Mouse (Mus musculus) MEL-GATA-1-ER (cell line): Measurements from ENCODE around the gene Parg.
"Not testable (repeated sequence)": the region's sequence is repeated elsewhere in the genome, so short reads cannot be mapped to it uniquely, and the experiment has no call there.

ENCODE experiments used
- DNase-seq: peaks from one replicate; pipeline ENCODE4 v3.0.0-alpha.2; 2012; ENCODE audit warnings: low read depth; ENCODE audit errors: extremely low read depth

Parg gene

DNA sequence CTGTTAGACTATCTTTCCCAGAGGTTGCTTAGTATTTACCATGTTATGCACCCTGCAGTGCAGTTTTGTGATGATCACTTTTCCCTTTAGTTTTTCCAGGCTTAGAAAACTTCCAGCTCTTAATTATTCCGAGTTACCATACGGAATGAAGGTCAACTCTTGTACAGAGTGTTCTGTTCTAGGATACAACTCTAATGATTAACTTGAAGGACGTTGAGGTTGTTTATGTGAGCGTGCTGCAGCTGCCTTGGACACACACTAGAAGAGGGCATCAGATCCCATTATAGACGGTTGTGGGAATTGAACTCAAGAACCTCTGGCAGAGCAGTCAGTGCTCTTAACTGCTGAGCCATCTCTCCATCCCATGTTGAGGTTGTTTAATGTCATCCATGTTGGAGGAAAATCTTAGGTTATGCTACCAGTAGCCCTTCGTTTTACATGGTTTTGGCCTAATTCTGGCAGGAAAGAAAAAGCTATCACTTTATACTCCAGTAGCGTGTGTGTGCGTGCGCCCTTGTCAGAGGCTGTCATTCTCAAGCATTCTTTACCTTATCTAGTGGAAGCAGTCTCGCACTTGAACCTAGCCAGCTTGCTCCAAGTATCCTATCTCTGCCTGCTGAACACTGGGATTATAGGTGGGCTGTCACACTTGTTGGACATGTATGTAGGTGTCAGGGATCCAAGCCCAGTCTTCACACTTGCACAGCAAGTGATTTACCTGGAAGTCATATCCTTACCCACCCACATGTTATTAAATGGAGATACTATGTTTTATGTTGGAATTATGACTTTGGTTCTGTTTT is 22.2 kb upstream of the Parg start:
- no peak for DNase-seq

DNA sequence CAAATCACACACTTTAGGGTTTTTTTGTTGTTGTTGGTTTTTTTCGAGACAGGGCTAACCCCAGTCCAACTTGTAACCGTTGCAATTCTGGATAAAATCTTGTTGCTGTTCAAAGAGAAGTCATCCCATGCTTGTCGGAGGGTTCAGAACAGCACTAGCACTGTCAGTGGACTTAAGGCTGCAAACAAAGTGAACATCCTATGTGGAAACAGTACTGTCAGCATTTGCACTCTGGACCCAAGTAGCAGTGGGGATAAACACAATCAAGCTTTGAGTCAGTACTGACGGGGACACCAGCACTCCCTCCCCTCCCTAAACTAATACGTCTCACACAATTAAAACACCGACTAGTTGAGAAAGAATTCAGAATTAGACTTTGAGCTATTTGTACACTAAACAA is 20.9 kb upstream of the Parg start:
- DNase-seq: no peak

DNA sequence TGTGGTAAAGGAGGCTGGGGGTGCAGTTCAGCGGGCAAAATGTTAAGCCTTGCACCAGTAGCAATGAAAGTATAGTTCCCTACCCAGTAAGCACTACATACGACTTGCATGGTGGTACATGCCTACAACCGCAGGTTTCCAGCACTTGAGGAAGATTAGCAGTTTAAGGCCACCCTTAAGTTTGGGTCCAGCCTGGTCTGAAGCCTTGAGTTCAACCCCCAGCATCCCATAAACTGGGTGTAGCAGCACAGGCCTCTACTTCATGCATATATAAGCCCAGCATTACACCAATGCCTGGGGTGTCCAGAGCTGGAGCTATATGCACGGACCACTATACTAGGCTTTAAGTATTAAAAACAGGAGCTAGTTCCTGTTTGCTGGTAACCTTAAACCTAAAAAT is 17.9 kb upstream of the Parg start:
- DNase-seq: no peak

DNA sequence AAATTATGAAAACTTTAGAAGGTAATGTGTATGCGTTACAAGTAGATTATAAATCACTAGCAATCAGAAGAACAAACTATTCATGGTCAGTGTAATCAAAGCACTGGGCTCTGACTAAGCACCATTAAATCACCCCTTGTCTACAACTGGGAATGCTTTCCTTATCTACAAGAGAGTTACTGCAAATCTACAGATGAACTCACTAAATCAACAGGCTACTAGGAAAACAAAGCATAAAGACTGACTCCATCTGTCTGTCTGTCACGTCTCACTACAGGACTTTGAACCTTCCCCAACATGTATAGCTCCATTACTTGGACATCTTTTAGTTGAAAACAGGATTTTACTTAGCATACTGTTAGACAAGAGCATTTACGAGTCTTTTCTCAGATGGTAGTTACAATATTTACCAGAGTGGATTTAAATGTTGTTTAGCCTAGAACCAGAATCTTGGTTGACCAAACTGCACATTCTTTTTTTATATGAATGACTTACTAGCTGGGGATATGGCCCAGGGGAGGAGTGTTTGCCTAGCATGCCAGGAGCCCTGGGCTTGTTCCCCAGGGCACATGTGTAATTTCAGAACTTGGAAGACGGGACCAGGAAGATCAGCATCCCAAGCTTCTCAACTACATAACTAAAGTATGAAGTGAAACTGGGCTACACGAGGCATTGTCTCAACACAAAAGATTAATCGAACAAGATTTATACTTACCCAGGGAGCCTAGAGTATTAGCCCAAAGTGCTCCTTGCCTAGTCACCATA is 10.9 kb upstream of the Parg start:
- DNase-seq: no peak

DNA sequence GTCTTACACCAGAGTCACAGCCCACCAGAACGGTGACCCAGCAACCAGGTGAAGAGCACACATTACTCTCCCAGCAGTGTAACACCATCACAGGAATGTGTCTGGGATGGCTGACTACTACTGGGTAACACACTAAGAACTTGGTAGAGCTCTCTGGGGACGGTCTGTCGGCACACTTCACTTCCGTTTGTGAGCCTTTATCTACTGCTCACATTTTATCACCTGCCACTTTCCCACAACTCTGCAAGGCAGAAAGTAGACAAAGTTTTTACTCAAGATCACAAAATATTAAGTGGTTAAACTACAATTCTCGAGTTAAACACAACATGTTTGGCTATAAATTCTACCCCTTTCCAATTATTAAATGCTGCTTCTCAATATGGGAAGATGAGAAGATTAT is 9.8 kb upstream of the Parg start:
- no peak for DNase-seq

DNA sequence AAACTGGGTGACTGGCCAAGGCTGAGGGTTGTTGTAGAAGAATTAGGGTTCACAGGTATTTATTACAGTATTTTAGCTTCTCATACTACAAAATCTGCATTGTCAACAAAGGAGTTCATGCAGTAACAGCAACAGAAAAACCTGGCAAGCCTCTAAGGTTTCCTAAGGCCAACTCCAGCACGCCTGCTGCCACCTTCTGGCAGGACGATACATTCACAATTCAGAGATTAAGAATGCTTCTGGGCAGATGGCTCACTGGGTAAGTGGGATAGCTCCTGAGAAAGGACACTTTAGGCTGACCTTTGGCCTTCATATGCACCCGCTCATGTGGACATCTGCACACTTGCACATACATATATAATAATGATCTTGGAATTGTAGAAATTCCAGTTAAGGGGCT is 9.3 kb upstream of the Parg start:
- no peak for DNase-seq

DNA sequence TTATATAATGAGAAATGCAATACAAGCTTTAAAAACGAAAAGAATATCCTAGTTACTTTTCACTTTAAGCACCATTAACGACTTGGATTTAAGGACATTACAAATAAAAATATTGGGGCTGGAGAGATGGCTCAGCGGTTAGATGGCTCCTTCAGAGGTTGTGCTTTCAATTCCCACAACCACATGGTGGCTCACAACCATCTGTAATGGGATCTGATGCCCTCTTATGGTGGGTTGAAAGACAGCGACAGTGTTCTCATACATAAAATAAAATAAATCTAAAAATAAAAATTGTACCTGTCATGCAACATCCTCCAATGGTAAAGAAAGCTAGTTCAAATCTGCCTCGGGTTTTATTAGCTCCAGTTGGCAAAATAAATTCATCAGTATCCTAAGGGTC is 8.2 kb upstream of the Parg start:
- not testable (repeated sequence) for DNase-seq

DNA sequence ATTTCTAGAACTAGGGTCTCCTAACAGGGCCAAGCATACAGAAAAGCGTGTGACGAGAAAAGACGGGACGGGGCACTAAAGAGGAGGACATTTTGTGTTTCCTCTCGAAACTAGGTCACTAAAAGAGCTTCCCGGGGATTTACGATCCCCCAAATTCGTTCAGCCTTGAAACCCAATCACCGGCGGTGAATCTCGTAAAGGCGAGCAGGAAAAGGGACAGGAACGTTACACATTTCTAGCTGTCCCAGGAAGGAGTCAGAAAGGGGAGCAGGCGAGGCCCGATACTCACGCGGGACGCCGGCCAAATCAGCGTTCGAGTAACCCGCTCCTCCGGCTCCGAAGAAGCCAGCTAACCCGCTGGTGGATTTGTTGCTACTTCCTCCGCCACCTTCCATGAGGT is 395 bp upstream of the Parg start:
- DNase-seq: no peak

DNA sequence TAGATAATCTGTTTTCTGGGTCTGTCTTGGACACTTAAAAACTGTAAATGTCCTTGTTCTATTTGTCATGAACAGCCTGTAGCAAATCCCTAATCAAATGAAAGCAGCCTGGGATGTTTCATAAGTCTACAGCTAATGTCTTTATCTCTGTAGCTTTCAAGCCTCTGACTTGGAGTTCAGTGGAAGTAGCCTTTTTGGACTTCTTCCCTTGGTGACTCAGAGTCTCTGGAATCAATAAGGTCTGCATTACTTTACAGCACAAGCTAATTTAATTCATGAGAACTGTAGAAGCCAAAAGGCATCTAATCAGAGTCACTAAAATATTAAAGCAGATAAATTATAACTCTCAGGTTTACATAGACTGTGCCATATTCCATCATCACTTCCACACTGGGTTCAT is 24.9 kb downstream of the Parg start:
- no peak for DNase-seq

DNA sequence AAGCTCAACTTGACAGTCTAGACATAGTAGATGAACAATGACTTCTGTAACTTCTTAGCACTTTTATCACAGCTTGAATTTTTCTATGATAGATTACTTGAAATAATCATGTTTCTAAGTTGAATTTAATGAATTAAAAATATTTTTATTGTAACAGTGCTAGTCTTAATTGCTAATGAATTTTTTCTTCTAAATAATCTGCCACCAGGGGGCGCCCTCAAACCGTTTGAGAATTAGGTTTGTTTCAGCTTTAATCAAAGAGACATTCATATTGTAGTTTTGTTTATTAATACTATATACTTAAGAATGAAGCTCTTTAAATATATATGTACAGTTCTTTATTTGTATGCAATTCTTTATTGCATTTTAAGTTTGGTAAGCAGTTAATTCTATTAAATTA is 27.2 kb downstream of the Parg start:
- peak; percentile 18 for DNase-seq

DNA sequence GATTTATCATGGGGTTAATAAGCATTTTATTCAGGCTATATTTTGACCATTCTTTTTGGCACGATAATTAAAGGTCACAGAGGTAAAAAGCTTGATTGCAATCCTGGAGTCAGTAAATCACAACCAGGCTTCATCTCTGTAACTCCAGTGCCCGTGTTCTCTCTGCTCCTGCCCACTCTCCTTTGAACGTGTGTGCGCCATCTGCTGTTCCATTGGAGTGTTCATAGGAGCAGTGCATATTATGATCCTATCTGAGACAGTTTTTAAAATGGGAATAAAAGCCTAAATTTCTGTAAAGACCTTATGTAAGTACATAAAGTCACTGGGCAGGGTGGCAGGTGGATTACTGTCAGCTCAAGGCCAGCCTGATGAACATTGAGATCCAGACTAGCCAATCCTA is 40.7 kb downstream of the Parg start:
- no peak for DNase-seq

DNA sequence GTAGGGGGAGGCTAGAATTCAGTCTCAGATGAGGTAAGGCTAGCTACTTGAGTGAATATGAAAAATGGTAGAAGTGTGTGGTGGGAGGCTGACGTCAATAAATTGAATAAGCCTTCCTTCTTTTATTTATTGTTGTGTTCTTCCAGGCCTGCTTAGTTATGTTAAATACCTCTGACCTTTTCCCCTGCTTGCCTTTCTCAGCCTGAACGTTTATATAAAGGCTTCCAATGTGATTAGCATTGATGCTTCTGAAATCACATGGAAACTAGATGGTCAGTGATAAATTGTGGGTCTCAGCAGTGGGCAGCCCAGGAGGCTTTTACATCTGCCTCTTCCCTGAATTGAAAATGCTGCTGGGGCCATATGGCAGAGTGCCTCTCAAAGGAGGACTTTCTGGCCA is 44.3 kb downstream of the Parg start:
- no peak for DNase-seq

DNA sequence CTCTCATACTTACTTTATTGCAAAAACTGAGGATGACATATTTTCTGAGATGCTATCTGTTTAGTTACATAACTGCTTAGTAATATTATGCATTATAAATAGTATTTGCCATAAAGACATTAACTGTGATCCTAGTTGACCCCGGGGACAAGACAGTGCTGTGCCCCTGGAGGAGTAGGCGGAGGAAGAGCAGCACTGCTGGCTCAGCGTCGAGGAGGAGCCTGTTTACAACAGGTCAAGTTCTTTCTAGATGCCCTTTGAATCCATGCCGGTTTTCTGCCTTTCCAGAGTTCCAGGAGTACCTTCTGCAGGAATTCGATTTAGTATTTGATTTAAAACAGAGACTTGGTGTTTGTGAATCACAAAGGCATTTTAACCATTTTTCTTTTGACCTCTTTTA is 47.9 kb downstream of the Parg start:
- DNase-seq: no peak

DNA sequence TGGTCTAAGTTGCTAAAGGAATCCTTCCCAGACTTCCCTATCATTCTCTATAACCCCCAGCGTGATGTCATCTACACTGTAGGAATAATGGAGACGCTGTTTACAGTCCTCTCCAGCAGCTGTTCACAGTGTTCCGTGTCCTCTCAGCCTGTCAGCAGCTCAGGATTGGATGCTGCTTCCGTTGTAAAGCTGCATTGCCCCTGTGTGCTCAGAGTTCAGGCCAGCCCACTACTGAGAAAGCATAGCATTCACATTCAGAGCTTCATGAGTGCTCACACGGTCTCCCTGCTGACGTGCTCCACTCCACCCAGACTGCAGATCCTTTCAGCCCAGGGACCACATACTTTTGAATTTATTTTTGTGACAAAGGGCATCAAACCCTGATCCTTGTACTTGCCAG is 59.1 kb downstream of the Parg start:
- DNase-seq: no peak

DNA sequence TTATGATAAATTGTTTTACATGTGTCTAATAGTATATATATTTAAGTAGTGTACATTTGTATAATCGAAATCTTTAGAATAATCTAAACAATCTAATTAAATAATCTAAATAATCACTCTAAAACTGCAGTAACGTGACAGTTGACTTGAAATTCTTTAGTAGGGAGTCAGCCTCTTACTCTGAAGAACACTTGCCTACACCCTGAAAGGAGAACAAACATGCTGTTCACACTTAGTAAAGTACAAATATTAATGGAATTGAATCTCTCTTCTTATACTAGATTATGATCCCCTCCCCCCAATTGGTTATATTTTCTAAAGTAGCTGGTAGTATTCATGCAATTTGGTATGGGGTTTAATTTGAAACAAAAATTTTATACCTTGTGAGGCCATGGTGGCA is 60.0 kb downstream of the Parg start:
- no peak for DNase-seq

DNA sequence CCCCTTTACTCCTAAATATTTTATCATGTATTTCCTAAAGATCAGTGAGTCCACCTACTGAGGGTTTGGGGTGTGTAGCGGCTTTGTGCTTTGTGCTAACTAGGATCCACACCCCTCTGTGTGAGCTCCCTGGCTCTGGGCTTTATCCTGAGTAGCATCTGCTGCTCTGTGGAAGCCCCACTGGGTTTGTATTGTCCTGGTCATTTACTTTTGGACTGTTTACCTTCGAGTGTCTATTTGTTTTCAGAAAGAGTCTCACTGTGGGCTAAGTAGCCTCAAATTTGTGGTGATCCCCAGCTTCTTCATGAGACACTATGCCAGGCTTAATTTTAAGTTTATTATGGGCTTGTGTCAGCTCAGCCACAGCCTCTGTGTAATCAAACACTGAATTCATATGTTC is 67.2 kb downstream of the Parg start:
- no peak for DNase-seq

DNA sequence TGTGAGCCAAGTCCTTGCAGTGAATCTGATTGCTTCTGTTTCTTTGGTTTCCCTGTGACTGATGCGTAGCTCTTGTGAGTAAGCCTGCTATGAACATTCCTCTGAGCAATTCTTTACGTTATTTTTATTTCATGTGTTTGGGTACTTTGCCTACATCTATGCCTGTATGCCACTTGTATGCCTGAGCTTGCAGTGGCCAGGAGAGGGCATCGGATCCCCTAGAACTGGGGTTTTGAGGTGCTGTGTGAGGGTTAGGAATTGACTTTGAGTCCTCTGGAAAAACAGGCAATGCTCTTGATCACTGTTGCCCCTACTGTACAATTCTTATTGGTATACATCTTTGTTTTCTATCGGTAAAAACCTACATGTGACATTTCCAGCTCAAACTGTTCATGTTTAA is 67.8 kb downstream of the Parg start:
- no peak for DNase-seq

DNA sequence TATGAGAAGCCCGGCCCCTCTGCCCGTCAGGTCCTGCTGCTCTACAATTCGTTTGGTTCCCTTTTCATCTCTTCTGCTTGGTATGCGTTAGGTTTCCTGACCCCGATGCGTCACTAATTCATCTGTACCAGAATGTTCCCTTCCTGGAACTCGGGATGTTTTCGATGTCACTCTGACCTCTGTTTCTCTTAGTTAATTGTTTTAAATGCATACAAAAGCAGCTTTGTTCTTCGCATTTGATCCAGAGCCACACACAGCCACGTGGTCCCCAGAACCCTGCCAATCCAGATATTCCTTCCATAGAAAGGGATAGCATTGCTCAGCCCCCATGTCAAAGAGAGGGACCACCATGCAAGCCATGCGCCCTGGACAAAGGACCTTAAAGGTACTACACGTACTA is 99.9 kb downstream of the Parg start:
- DNase-seq: no peak

DNA sequence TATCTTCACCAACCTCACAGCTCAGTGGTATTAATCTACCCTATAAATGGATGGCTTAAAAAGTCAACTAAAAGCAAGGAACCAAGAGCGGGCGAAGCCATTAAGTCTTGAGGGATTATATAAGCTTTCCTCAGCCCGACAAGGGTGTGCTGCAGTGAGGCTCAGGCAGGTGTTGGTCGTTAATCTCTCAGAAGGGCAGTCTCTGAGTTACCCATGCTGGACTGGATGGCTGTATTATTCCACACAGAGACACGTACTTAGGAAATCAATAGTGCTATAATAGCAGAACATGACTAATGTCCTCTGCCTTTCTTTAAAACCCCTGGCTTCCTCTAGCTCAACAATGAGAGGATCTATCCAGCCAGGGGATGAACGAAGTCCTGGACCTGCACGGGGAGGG is 100.7 kb downstream of the Parg start:
- no peak for DNase-seq

DNA sequence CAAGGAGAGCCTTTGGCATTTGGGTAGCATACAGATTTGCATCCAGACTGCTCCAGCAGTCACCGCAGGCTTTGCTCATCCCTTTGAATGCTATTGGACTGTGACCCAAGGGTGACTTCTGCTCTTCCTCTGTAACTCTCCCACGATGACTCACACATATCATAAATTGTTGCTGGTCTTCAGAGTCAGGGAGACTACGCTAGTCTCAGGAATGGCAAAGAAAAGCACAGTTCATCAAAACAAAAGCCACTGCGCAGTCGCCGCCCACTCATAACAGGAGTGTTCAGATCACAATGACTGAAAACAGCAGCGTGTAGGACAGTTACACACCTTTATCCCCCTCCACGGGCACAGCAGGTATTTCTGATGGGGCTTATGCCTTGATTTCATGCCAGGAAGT is 103.2 kb downstream of the Parg start:
- no peak for DNase-seq

DNA sequence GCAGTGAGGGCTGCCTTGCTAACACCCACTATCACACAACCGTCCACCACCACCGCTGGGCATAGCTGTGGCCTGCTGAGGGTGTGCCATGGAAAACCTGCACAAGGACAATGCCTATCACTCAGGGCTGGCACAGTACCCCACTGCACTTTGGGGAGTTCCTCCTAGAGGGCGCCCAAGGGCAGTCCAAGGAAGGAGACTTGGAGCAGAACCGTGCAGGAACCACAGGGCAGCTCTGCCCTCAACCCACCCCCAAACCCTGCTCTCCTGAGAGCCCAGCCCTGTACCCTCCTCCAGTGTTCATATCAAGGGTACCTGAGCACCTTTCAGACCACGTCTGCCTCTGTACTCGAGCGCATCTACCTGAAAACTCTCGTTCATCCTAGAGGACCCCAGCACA is 108.1 kb downstream of the Parg start:
- DNase-seq: no peak

DNA sequence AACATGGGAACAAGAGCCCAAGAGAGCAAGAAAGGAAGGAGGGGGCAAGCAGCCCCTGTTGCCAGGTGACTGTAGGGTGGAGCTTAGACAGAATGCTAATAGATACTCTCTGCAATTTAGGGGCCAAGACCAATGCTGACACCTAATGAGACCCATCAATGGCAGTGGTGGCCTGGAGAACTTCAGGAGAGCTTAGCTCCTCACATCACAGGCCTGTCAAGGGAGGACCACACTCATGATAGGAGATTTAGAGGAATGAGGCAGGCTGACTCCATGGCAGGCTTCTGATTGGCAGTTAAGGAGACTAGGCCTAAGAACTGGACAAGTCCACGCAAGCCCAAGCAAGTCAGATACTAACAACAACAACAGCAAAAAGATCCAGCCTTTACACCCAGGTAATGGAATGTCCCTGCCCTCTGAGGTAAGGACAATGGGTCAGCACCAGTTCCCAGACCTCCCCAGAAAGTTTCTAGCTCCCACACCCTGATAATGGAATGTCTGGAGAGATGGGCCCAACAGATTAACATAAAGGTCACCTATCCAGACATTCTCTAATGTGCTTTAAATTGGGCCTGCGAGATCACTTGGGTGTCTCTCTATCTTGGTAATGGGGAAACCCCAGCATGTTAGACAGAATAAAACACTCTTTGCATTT is 109.8 kb downstream of the Parg start:
- DNase-seq: no peak

DNA sequence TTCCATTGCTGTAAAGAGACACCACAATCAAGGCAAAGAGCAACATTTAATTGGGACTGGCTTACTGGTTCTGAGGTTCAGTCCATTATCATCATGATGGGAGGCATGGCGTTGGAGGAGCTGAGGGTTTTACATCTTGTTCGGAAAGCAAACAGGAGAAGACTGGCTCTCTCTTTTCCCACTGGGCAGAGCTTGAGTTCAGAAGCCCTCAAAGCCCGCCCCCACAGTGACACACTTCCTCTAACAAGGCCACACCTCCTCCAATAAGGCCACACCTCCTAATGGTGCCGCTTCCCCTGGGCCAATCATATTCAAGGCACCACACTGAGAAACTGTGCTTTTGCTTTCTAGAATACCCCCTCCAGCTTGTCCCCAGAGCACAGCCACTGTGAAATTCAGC is 116.1 kb downstream of the Parg start:
- DNase-seq: peak; percentile 9
